Mouse (Mus musculus) liver, embryonic 11.5 days (tissue): ENCODE measurements at regions not wholly inside any gene's neighbourhood (a gene's known extent, or its start where the extent isn't known, plus 50 kb on each side); places are given as distances from the start of the nearest gene placed in this dataset.

Source experiments
- ATAC-seq: fragments of 200-750 bp; cut with Nextera tagmentation; replicated peaks from 2 replicates; pipeline ENCODE4 v1.8.0; 2017; ENCODE audit warnings: moderate number of reproducible peaks, mild to moderate bottlenecking, moderate TSS enrichment, moderate library complexity; ENCODE audit not compliant: low FRiP score
- DNase-seq: peaks from one replicate; pipeline ENCODE4 v3.0.0-alpha.2; 2017; ENCODE audit warnings: low spot score
- H3K27ac ChIP-seq: fragments of 300-500 bp; sonication (generic); 2 replicates; pipeline ENCODE4 v1.5.1; 2014; ENCODE audit warnings: mild to moderate bottlenecking, low read depth, low read length, control low read depth
- H3K27me3 ChIP-seq: fragments of 300-500 bp; sonication (generic); replicated peaks from 2 replicates; pipeline ENCODE4 v1.6.1; 2014; ENCODE audit warnings: low read length, mixed read lengths; ENCODE audit not compliant: control insufficient read depth, insufficient read depth
- H3K36me3 ChIP-seq: fragments of 300-500 bp; sonication (generic); 2 replicates; pipeline ENCODE4 v1.6.1; 2014; ENCODE audit warnings: mild to moderate bottlenecking, low read length, moderate library complexity, mixed read lengths; ENCODE audit not compliant: control insufficient read depth, insufficient read depth
- H3K4me1 ChIP-seq: fragments of 300-500 bp; sonication (generic); replicated peaks from 2 replicates; pipeline ENCODE4 v1.6.1; 2014; ENCODE audit warnings: low read length, mixed read lengths; ENCODE audit not compliant: control insufficient read depth, insufficient read depth
- H3K4me2 ChIP-seq: fragments of 300-500 bp; sonication (generic); 2 replicates; pipeline ENCODE4 v1.6.1; 2014; ENCODE audit warnings: mild to moderate bottlenecking, control low read depth, moderate library complexity
- H3K4me3 ChIP-seq: fragments of 300-500 bp; sonication (generic); 2 replicates; pipeline ENCODE4 v1.5.1; 2014; ENCODE audit warnings: low read depth, low read length, control low read depth
- H3K9ac ChIP-seq: fragments of 300-500 bp; sonication (generic); 2 replicates; pipeline ENCODE4 v1.6.1; 2014; ENCODE audit warnings: low read depth, low read length, control low read depth
- H3K9me3 ChIP-seq: fragments of 300-500 bp; sonication (generic); 2 replicates; pipeline ENCODE4 v1.6.1; 2016; ENCODE audit warnings: low read length, inconsistent platforms, mixed read lengths; ENCODE audit not compliant: control insufficient read depth
- WGBS: fragments of 180-500 bp; shearing (Covaris S2); extraction: QIAGEN DNeasy Blood & Tissue Kit; methylation state at CpG from one replicate; pipeline ENCODE4 v1.1.7; 2014; 5-methylcytosine and 5-hydroxymethylcytosine counted together

DNA sequence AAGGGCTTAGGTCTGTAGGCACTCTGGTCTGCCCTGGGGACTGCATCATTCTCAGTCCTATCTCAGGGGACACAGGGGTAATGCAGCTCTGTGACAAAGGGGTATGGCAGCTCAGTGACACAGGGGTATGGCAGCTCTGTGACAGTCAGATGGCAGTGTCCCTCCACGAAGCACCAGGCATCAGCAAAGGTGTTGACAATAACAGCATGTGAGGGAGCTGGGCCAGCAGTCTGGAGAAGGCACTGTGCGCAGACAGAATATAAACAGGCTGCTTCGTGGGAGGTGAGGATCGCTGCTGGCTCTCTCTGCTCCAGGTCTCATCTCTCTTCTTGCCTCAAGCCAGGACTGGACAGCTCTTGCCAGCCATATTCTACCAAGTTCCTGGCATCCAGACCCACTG lies 57.0 kb upstream of the Cdon start:
- Histone ChIP-seq H3K4me3 (no peak overlapping the region), H3K36me3 (no peaks in the 10 kb centered on the region), H3K4me1 (peaks cover 4% of the 10 kb centered on the region; the same call in 1 of the 2 replicates), H3K27me3 (no peaks in the 10 kb centered on the region), H3K9ac (no peak overlapping the region), H3K9me3 (no peaks in the 10 kb centered on the region), H3K27ac (no peak overlapping the region), H3K4me2 (no peak overlapping the region)
- no peak for ATAC-seq
- no peak for DNase-seq
- 57% methylated on average over 4 of the region's 4 CpGs for WGBS

DNA sequence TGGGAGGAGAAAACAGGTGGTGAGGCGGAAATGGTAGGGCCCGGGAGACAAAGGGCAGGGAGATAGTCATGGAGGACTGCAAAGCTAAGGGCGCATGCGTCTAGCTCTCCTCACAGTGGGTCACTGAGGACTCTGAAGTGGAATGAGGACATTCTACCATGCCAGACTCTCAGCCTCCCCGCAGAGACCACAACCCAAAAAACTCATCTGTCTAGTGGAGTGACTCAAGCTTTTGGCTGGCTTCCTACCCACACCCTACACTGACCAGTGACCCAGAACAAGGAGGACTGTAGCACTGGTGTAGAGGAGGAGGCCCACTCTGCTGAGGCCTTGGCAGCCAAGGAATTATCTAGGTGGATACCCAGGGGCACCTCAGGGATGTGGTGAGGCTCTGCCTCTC lies 55.0 kb upstream of the Cdon start:
- Histone ChIP-seq H3K9me3 (no peaks in the 10 kb centered on the region), H3K4me2 (no peak overlapping the region), H3K27ac (no peak overlapping the region), H3K9ac (no peak overlapping the region), H3K4me1 (no peaks in the 10 kb centered on the region), H3K4me3 (no peak overlapping the region), H3K27me3 (no peaks in the 10 kb centered on the region), H3K36me3 (no peaks in the 10 kb centered on the region)
- DNase-seq, result no peak
- 81% methylated on average over 5 of the region's 5 CpGs for WGBS
- ATAC-seq, result no peak

GRCm38 (mm10) chr9:35369063-35369462 lies 51.9 kb upstream of the Cdon start:
- H3K4me2 ChIP-seq, result no peak overlapping the region
- no peak overlapping the region for H3K27ac ChIP-seq
- no peaks in the 10 kb centered on the region for H3K9me3 ChIP-seq
- H3K36me3 ChIP-seq, result no peaks in the 10 kb centered on the region
- DNase-seq (no peak), ATAC-seq (no peak)
- no peak overlapping the region for H3K4me3 ChIP-seq
- WGBS, result 67% methylated on average over 5 of the region's 5 CpGs
- H3K9ac ChIP-seq, result no peak overlapping the region
- no peaks in the 10 kb centered on the region for H3K4me1 ChIP-seq
- no peaks in the 10 kb centered on the region for H3K27me3 ChIP-seq

- Histone ChIP-seq H3K27ac (no peak overlapping the region), H3K36me3 (no peaks in the 10 kb centered on the region), H3K9me3 (no peaks in the 10 kb centered on the region), H3K9ac (no peak overlapping the region), H3K4me2 (no peak overlapping the region), H3K4me1 (no peaks in the 10 kb centered on the region), H3K27me3 (no peaks in the 10 kb centered on the region), H3K4me3 (no peak overlapping the region)
- WGBS, result 72% methylated on average over 3 of the region's 3 CpGs
- DNase-seq, result no peak
- ATAC-seq, result no peak
Observed at GRCm38 (mm10) chr9:35370031-35370430, 50.9 kb upstream of the Cdon start.

DNA sequence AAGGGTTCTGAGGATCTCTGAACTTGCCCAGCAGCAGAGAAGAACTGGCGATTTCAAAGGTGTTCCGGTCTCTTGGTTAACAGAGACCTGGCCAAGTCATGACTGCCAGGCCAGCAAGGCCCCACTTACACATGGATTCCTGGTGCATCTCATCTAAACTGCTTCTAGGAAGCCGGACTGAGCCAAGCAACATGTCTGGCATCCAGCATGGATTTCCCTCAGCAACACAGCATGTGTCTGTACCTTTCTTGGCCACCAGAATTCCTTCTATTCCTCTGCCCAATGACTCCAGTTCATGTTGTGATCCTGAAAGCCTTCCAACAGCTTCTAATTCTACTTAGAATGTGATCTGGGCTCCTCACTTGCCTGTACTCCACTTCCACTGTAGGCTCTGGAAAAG lies 50.0 kb upstream of the Cdon start:
- no peak overlapping the region for H3K4me2 ChIP-seq

More for the DNA sequence above, 50.0 kb upstream of the Cdon start:
- WGBS, result 87% methylated on average over 3 of the region's 3 CpGs
- H3K9me3 ChIP-seq, result no peaks in the 10 kb centered on the region
- no peaks in the 10 kb centered on the region for H3K27me3 ChIP-seq
- H3K9ac ChIP-seq, result no peak overlapping the region
- no peaks in the 10 kb centered on the region for H3K36me3 ChIP-seq
- H3K4me1 ChIP-seq, result no peaks in the 10 kb centered on the region
- H3K27ac ChIP-seq, result no peak overlapping the region
- no peak for DNase-seq
- H3K4me3 ChIP-seq, result no peak overlapping the region
- no peak for ATAC-seq
